Mouse (Mus musculus) bone marrow, adult 2 months (tissue): ENCODE measurements at regions not wholly inside any gene's neighbourhood (a gene's known extent, or its start where the extent isn't known, plus 50 kb on each side); places are given as distances from the start of the nearest gene placed in this dataset.

Source experiments
- CTCF ChIP-seq: fragments of 200-500 bp; IDR thresholded peaks from 2 replicates; pipeline ENCODE4 v1.5.1; 2011; ENCODE audit warnings: low read length, control low read depth; ENCODE audit not compliant: control insufficient read depth, insufficient read depth
- POLR2A ChIP-seq: fragments of 200-500 bp; IDR thresholded peaks from 2 replicates; pipeline ENCODE4 v1.6.1; 2011; ENCODE audit warnings: low read depth, mild to moderate bottlenecking, control low read depth, low read length, borderline replicate concordance; ENCODE audit not compliant: control insufficient read depth

DNA sequence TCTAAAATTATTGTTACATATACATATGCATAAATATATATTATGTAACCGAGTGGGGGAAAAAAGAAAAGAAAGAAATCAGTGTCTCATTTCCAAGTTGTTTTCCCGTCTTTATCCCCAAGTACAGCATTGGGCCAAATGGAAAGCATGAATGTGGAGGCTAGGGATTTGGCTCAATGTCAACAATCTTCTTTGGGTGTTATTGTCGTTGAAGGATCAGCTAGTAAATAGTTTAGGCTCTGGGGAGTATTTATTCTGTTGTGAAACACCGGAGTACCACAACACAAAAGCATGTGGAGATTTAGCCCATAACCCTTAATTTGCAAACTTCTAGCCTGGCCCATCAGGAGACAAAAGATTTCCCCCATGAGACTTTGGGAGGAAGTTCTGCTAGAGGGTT, 105.8 kb upstream of the Maf start:
- TF ChIP-seq CTCF (no peak), POLR2A (no peak)
